Mouse (Mus musculus) v-Abl transformed pro-B cells (cell line): ENCODE results near the gene Fgfr4.

Source experiments
- in situ Hi-C, 2 experiments: fragments of 400-800 bp; cut with MboI; formaldehyde crosslinking; loops; one replicate each; pipeline ENCODE4 v1.15.1; 2025; ENCODE audit not compliant: unreplicated experiment in 2 of 2

Fgfr4 gene

GRCm38 (mm10) chr13:55208837-55209648 lies 56.6 kb downstream of the Fgfr4 start:
- in situ Hi-C loops: no loop called here

GRCm38 (mm10) chr13:55209649-55210192 lies 57.3 kb downstream of the Fgfr4 start, which contains the start of gene Nsd1:
TSS of gene Nsd1 (plus strand) at chr13:55209782.
- in situ Hi-C loops: no loop called here

GRCm38 (mm10) chr13:55210193-55210970 lies 57.9 kb downstream of the Fgfr4 start:
- in situ Hi-C loops: no loop called here

GRCm38 (mm10) chr13:55210971-55211220 lies 58.5 kb downstream of the Fgfr4 start:
- in situ Hi-C loops: no loop called here

DNA sequence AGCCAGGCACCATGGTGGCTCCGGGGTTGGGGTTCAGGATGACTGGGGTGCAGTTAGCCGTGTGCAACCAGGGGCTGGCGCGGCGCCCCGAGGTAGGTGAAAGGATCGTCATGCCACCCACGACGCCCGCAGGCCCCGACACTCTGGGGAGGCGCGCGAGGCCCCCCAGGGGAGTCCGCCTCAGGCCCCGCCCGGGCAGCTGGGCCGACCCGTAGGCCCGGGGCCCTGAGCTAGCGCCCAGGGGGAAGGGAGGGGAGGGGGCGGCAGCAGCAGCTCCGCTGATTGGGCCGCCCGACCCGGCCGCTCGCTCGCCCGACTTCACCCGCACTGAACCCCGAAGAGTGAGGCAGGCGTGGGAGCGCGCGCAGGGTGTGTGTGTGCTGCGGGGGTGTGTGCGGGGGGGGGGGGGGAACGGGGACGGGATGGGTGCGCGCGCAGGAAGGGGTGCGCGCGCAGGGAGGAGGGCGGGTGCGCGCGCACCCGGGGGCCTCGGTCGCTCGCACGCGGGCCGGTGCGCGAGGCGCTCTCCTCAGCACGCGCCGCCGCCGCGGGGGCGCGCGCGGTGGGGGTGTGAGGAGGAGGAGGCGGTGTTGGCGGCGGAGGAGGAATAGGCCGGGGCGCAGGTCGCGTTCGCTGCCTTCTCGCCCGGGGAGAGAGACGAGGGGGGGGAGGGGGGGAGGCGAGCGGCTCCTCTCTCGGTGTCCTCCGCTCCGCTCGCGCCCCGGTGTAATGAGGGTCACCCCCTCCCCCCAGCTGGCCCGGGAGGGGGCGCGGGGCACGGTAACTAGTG lies 59.0 kb downstream of the Fgfr4 start:
- in situ Hi-C loops: no loop called here

GRCm38 (mm10) chr13:55212011-55212360 lies 59.5 kb downstream of the Fgfr4 start:
- in situ Hi-C loops: no loop called here

DNA sequence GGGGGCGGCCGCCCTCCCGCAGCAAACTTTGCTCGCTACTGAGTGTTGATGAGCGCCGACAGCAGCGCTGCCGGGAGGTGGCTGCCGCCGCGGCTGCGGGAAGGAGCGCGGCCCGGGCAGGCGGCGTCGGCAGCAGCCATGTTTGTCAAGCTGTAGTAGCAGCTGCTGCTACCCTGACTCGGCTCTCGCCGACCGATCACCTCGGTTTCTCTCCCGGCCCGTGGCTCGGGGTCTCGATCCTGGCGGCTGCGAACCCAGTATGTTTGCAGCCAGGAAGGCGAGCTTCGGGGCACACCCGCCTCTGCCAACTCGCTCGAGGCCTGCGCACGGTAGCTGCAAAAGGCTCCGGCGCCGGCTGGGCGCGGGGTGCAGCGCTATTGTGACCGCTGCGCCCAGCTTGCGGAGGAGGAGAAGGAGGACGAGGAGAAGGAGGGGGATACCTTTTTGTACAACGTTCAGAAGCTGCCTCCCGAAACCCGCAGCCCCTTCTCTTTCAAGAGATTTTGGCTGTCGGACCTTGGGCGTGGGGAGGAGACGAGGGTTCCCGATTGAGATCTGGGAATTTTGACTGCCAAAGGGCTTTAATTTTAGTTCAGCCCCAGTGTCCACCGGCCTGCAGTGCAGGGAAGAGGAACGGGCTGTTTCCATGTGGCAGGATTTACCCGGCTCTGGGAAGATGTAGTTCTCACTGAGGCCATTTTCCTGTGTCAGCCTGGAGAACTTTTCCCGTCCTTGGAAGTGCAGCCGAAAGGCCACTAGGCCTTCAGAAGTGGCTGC lies 60.1 kb downstream of the Fgfr4 start:
- in situ Hi-C loops: no loop called here

DNA sequence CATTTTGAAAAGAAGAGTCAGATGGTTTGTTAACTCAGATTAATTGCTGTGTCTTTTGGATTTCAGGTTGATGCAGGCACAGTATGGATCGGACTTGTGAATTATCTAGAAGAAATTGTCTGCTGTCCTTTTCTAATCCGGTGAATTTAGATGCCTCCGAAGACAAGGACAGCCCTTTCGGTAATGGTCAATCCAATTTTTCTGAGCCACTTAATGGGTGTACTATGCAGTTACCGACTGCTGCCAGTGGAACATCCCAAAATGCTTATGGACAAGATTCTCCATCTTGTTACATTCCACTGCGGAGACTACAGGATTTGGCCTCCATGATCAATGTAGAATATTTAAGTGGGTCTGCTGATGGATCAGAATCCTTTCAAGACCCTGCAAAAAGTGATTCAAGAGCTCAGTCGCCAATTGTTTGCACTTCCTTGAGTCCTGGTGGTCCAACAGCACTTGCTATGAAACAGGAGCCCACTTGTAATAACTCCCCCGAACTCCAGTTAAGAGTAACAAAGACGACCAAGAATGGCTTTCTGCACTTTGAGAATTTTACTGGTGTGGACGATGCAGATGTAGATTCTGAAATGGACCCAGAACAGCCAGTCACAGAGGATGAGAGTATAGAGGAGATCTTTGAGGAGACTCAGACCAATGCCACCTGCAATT lies 60.8 kb downstream of the Fgfr4 start:
- in situ Hi-C loops: no loop called here
